9 mouse cellular contexts compared by ENCODE assay signal in the genomic region with DNA sequence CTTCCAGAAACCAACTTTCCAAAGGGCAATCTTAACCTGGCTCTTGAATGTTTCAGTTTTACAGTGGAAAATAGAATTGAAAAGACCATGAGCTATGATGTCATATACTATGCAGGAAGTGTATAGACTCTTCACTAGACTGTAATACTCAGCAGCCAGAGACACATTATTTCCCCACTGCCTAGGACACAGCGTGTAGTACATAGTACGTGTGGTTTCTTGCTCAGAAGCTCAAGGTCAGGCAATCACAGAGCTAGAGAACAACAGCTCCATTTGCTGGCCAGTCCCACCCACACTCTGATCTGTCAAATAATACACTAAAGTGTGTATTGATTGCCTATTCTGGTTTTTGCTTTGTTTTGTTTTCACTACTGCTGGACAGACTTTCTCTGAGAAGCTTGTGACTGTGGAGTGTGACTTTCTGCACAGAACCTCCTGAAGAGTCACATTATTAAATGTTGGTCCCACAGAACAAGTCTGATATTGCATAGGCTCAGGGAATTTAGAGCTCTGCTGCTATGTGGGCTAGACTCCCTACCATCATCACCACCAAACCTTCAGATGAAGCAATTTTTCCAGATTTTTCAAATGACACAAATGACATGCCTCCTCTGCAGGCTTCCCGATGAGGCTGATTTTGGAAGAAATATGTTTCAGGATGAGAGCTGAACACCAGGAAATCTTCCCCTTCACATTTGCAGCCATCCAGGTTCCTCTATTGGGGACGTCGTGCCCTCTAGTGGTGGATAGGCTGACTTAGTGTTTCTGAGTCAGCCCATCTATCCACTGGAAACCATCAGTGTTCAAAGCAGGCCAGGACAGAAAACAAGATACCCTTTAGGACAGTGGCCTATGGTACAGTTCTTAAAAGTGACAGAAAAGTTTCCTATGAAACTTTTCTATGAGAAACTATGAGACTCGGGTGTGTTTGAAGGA.
A peak's percentile ranks its signal among the peaks of the same experiment; 100 is the strongest.
DNase-seq lines count a peak whose midpoint lies in the region; ATAC-seq and TF ChIP-seq lines count a peak whose summit lies in the region.
"Had no signal": no experiment of that assay in that cellular context is flagged by ENCODE, and none has a peak within 500 bp of the region (broad histone marks: within the 10 kb centered on the region; RNA-seq: fewer than 3 reads in every experiment).

No protein-coding gene starts in this region.

- H3K27ac ChIP-seq in cortical plate, adult 2 months (ENCODE audit: insufficient read depth, low read length): no peak overlapping the region
- no peak overlapping the region for H3K27ac ChIP-seq in liver, embryonic 11.5 days (ENCODE audit: low read depth, low read length)
- no peak overlapping the region for H3K27ac ChIP-seq in neural tube, embryonic 12.5 days

- no peaks in the 10 kb centered on the region for H3K9me3 ChIP-seq in liver, embryonic 11.5 days (ENCODE audit: control insufficient read depth, low read length)
- no peaks in the 10 kb centered on the region for H3K9me3 ChIP-seq in neural tube, embryonic 12.5 days

- no peaks in the 10 kb centered on the region for H3K79me3 ChIP-seq in C2C12 (ENCODE audit: low read depth)

- H3K79me2 ChIP-seq in C2C12 (ENCODE audit: control insufficient read depth, insufficient read depth): no peaks in the 10 kb centered on the region

- TF ChIP-seq POLR2A in cortical plate, adult 2 months (IDR thresholded peaks at IDR 0.05; ENCODE audit: extremely low read depth, insufficient read depth, low read length): no peak

- H3K9ac ChIP-seq in liver, embryonic 11.5 days (ENCODE audit: low read depth, low read length): no peak overlapping the region
- H3K9ac ChIP-seq in neural tube, embryonic 12.5 days: no peak overlapping the region

- DNase-seq in kidney, postnatal 14 days: peak; percentile 66
- no peak for DNase-seq in liver, embryonic 11.5 days (ENCODE audit: low spot score)
- DNase-seq in thymus, postnatal 14 days: peak; percentile 49

- TF ChIP-seq CTCF in C2C12 (IDR thresholded peaks at IDR 0.05; ENCODE audit: control insufficient read depth, insufficient read depth, insufficient read length): peak; percentile 50
- peak; percentile 96 for TF ChIP-seq CTCF in cortical plate, adult 2 months (IDR thresholded peaks at IDR 0.05; ENCODE audit: extremely low read depth, insufficient read depth, low read length)

- H3K27me3 ChIP-seq in C2C12 (ENCODE audit: control insufficient read depth, insufficient read depth, insufficient read length): no peaks in the 10 kb centered on the region
- no peaks in the 10 kb centered on the region for H3K27me3 ChIP-seq in liver, embryonic 11.5 days (replicated peaks; ENCODE audit: control insufficient read depth, insufficient read depth, low read length)
- H3K27me3 ChIP-seq in neural tube, embryonic 12.5 days (replicated peaks): no peaks in the 10 kb centered on the region

- H3K36me3 ChIP-seq in C2C12 (ENCODE audit: control insufficient read depth, insufficient read depth): no peaks in the 10 kb centered on the region
- no peaks in the 10 kb centered on the region for H3K36me3 ChIP-seq in liver, embryonic 11.5 days (ENCODE audit: control insufficient read depth, insufficient read depth, low read length)
- H3K36me3 ChIP-seq in neural tube, embryonic 12.5 days: no peaks in the 10 kb centered on the region

- ATAC-seq in activated CD4-positive, CD25-positive, alpha-beta regulatory T cell, adult 4 months: peak; percentile 34
- peak; percentile 71 for ATAC-seq in granulocyte monocyte progenitor cell, adult 5-6 weeks (replicated peaks; ENCODE audit: poor library complexity, severe bottlenecking)
- ATAC-seq in liver, embryonic 11.5 days (replicated peaks; ENCODE audit: low FRiP score): 0 out of 2 replicates have a peak, but pooled peaks have one; percentile 34
- ATAC-seq in neural tube, embryonic 12.5 days (ENCODE audit: low FRiP score, low read depth): peak; percentile 75

- H3K4me2 ChIP-seq in liver, embryonic 11.5 days: no peak overlapping the region
- no peak overlapping the region for H3K4me2 ChIP-seq in neural tube, embryonic 12.5 days (replicated peaks)

- H3K4me1 ChIP-seq in cortical plate, adult 2 months (ENCODE audit: control insufficient read depth, insufficient read depth, low read length): no peaks in the 10 kb centered on the region
- H3K4me1 ChIP-seq in liver, embryonic 11.5 days (replicated peaks; ENCODE audit: control insufficient read depth, insufficient read depth, low read length): no peaks in the 10 kb centered on the region
- no peaks in the 10 kb centered on the region for H3K4me1 ChIP-seq in neural tube, embryonic 12.5 days

- no peak overlapping the region for H3K4me3 ChIP-seq in C2C12 (ENCODE audit: insufficient read depth, poor library complexity, severe bottlenecking)
- H3K4me3 ChIP-seq in cortical plate, adult 2 months (ENCODE audit: insufficient read depth, low read length): no peak overlapping the region
- no peak overlapping the region for H3K4me3 ChIP-seq in liver, embryonic 11.5 days (ENCODE audit: low read depth, low read length)
- no peak overlapping the region for H3K4me3 ChIP-seq in neural tube, embryonic 12.5 days
- H3K4me3 ChIP-seq: erythroblast, embryonic 14.5 days had no signal

- no peak overlapping the region for H3ac ChIP-seq in C2C12 (ENCODE audit: control insufficient read depth, insufficient read length, low read depth)

- 35% methylated on average over 6 of the region's 6 CpGs for WGBS in liver, embryonic 11.5 days
- WGBS in neural tube, embryonic 12.5 days: 33% methylated on average over 6 of the region's 6 CpGs

TF ChIP-seq in C2C12, 6 proteins besides CTCF, POLR2A, EP300 and RAD21:
- TF ChIP-seq MYOG (IDR thresholded peaks at IDR 0.05; ENCODE audit: control insufficient read depth, extremely low read depth, insufficient read length): no peak
